Mouse (Mus musculus) heart, adult 9 months (tissue): ENCODE data around the gene Edc3.
"Not testable (repeated sequence)": the region's sequence is repeated elsewhere in the genome, so short reads cannot be mapped to it uniquely, and the experiment has no call there.

Experiments used
- DNase-seq, 2 experiments: peaks; one replicate each; pipeline ENCODE4 v3.0.0; 2022; ENCODE audit warnings: low spot score in 2 of 2

Gene Edc3

GRCm38 (mm10) chr9:57698466-57699150 is 9.7 kb upstream of the Edc3 start:
- no peak for DNase-seq

GRCm38 (mm10) chr9:57706496-57706895 is 1.8 kb upstream of the Edc3 start:
- DNase-seq = no peak

- peak; percentile 15 to 18 for DNase-seq
Observed at GRCm38 (mm10) chr9:57708720-57709274, 457 bp downstream of the Edc3 start.

- DNase-seq = not testable (repeated sequence)
Observed at GRCm38 (mm10) chr9:57710214-57710613, 1.9 kb downstream of the Edc3 start.

- no peak for DNase-seq
Observed at GRCm38 (mm10) chr9:57712194-57712593, 3.9 kb downstream of the Edc3 start.

GRCm38 (mm10) chr9:57718408-57718807 is 10.1 kb downstream of the Edc3 start:
- no peak for DNase-seq

- DNase-seq = no peak
Observed at GRCm38 (mm10) chr9:57720736-57721135, 12.4 kb downstream of the Edc3 start.

GRCm38 (mm10) chr9:57722371-57722770 is 14.0 kb downstream of the Edc3 start:
- DNase-seq = no peak

- peak; percentile 87 to 91 for DNase-seq
Observed at GRCm38 (mm10) chr9:57723315-57723715, 15.0 kb downstream of the Edc3 start.

- peak in 1 of 2 experiments; percentile 6 for DNase-seq
Observed at GRCm38 (mm10) chr9:57723796-57724195, 15.5 kb downstream of the Edc3 start.

- DNase-seq = no peak
Observed at GRCm38 (mm10) chr9:57724701-57725100, 16.4 kb downstream of the Edc3 start.

- DNase-seq = no peak
Observed at GRCm38 (mm10) chr9:57728312-57728711, 20.0 kb downstream of the Edc3 start.

GRCm38 (mm10) chr9:57733606-57734005 is 25.3 kb downstream of the Edc3 start:
- DNase-seq = no peak

GRCm38 (mm10) chr9:57739863-57740262 is 31.5 kb downstream of the Edc3 start:
- no peak for DNase-seq

GRCm38 (mm10) chr9:57744462-57745091 is 36.2 kb downstream of the Edc3 start:
- DNase-seq = no peak

GRCm38 (mm10) chr9:57747067-57747466 is 38.7 kb downstream of the Edc3 start:
- DNase-seq = no peak

GRCm38 (mm10) chr9:57748137-57748536 is 39.8 kb downstream of the Edc3 start:
- DNase-seq = peak in 1 of 2 experiments; percentile 52

GRCm38 (mm10) chr9:57748831-57749230 is 40.5 kb downstream of the Edc3 start:
- DNase-seq = no peak

- no peak for DNase-seq
Observed at GRCm38 (mm10) chr9:57750901-57751300, 42.6 kb downstream of the Edc3 start.

- no peak for DNase-seq
Observed at GRCm38 (mm10) chr9:57757578-57757977, 49.2 kb downstream of the Edc3 start.

- DNase-seq = no peak
Observed at GRCm38 (mm10) chr9:57758528-57758927, 50.2 kb downstream of the Edc3 start.

- DNase-seq = peak; percentile 64 to 72
Observed at GRCm38 (mm10) chr9:57759289-57759688, 50.9 kb downstream of the Edc3 start.
